Mouse (Mus musculus) kidney, postnatal 36 days (tissue): ENCODE measurements around the gene Zfhx3.
A peak's percentile ranks its signal among the peaks of the same experiment; 100 is the strongest.

Experiments used
- DNase-seq, 2 experiments: peaks; one replicate each; pipeline ENCODE4 v3.0.0; 2021 to 2022; ENCODE audit warnings: mixed read lengths in 2 of 2

Zfhx3 gene

GRCm38 (mm10) chr8:108868259-108869090, 926.0 kb downstream of the Zfhx3 start:
- no peak for DNase-seq

GRCm38 (mm10) chr8:108869420-108869819, 927.0 kb downstream of the Zfhx3 start:
- no peak for DNase-seq

- no peak for DNase-seq
These were observed 927.5 kb downstream of the Zfhx3 start for GRCm38 (mm10) chr8:108869935-108870334.

GRCm38 (mm10) chr8:108870371-108870770, 927.9 kb downstream of the Zfhx3 start:
- DNase-seq, result no peak

- no peak for DNase-seq
These were observed 933.3 kb downstream of the Zfhx3 start for GRCm38 (mm10) chr8:108875722-108876121.

- no peak for DNase-seq
These were observed 937.7 kb downstream of the Zfhx3 start for GRCm38 (mm10) chr8:108880101-108880500.

GRCm38 (mm10) chr8:108881336-108881735, 938.9 kb downstream of the Zfhx3 start:
- no peak for DNase-seq

GRCm38 (mm10) chr8:108882073-108882472, 939.6 kb downstream of the Zfhx3 start:
- DNase-seq, result no peak

- peak in 1 of 2 experiments; percentile 43 for DNase-seq
These were observed 940.9 kb downstream of the Zfhx3 start for GRCm38 (mm10) chr8:108883381-108883780.

GRCm38 (mm10) chr8:108884947-108885346, 942.5 kb downstream of the Zfhx3 start:
- no peak for DNase-seq

GRCm38 (mm10) chr8:108885450-108885849, 943.0 kb downstream of the Zfhx3 start:
- peak; percentile 40 to 43 for DNase-seq

- DNase-seq, result no peak
These were observed 943.4 kb downstream of the Zfhx3 start for GRCm38 (mm10) chr8:108885861-108886260.

GRCm38 (mm10) chr8:108886599-108887255, 944.3 kb downstream of the Zfhx3 start:
- peak; percentile 85 to 87 for DNase-seq

- no peak for DNase-seq
These were observed 944.8 kb downstream of the Zfhx3 start for GRCm38 (mm10) chr8:108887256-108887615.

- DNase-seq, result no peak
These were observed 945.4 kb downstream of the Zfhx3 start for GRCm38 (mm10) chr8:108887890-108888289.

GRCm38 (mm10) chr8:108888924-108889323, 946.5 kb downstream of the Zfhx3 start:
- DNase-seq, result no peak

- no peak for DNase-seq
These were observed 947.0 kb downstream of the Zfhx3 start for GRCm38 (mm10) chr8:108889406-108889805.

- peak; percentile 30 to 39 for DNase-seq
These were observed 951.8 kb downstream of the Zfhx3 start for GRCm38 (mm10) chr8:108894287-108894686.

GRCm38 (mm10) chr8:108896468-108897346, 954.3 kb downstream of the Zfhx3 start:
- peak; percentile 81 to 90 for DNase-seq

- DNase-seq, result no peak
These were observed 955.1 kb downstream of the Zfhx3 start for GRCm38 (mm10) chr8:108897347-108898100.

- no peak for DNase-seq
These were observed 956.9 kb downstream of the Zfhx3 start for GRCm38 (mm10) chr8:108899251-108899771.

- peak in 1 of 2 experiments; percentile 13 for DNase-seq
These were observed 958.1 kb downstream of the Zfhx3 start for GRCm38 (mm10) chr8:108900541-108900940.
